Mouse (Mus musculus): ENCODE results near the gene Vwa5b2. TPM values are rescaled to one million over a fixed set of nuclear protein-coding genes. Genes with fewer than 3 reads are reported as not detected.

The Vwa5b2 gene
- polyA plus RNA-seq (2015; fragmentation: Nextera tagmentation; extraction: Ambion mirVana) = 54.5 and 66.7 TPM in 2 replicates

DNA sequence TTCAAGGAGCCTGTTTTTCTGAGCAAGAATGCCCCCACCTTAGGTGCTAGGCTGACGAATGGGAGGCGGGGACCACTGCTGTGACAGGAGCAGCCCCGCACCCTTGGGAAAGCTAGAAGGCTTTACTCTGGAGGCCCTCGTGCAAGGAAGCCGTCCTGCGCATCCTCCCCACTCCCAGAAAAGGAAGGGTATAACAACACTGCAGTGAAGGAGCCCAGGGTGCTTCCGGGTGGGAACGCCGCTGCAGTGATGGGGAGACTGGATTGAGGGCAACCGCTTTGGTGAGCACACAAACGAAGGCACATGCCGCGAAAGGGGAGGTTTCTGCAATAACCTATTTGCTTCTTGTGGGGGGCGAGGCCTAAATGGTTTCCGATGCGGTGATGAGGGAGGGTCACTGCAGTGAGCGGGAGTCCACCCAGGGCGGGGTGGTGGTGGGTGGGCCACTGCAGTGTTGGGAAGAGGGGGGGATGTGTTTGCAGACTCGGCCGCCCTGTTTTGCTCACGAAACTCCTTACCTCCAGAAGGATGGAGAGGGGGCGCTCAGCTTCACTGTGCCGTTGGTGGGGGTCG, at the start of gene Vwa5b2:
Gene Vwa5b2, plus strand, starts transcription at position 106 of the 573 bp plus-strand sequence.

DNA sequence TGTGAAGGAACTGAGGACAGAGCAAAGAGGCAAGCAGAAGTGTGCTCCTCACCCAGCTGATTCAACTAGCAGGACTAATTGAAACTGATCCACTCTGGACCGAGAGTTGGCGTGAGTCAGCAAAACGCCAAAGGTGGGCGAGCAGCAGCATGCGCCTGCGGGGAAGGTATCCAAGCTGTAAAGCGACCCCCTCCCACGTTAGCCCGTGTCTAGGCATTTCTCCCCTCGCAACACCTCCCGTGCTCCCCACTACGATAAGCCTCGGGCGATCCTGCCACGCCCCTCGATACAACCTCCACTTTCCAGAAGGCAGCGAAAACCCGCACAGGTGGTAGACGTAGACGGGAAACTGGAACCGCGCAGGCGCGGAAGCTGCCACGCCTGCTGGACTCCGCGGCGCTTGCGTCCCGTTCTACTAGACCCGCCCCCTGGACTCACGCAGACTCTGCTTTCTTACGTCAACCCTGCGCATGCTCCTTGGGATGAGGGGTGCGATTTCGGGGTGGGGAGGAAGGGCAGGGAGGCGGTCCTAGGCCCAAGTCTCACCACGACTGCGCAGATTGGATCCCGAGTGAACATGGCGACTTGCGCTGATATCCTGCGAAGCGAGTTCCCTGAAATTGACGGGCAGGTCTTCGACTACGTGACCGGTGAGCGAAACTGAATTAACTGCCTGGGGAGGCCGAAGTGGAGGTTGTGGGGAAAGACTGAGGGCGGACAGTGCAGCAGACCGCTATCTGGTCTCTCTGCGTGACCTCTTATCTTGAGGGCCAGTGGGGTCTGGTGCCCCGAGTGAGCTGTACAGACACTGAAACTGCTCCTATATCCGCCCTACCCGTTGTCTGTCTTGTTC, 40.9 kb upstream of the Vwa5b2 start, which contains the start of gene Abcf3:
Gene Abcf3, plus strand, starts transcription at position 482 of the 853 bp plus-strand sequence.

DNA sequence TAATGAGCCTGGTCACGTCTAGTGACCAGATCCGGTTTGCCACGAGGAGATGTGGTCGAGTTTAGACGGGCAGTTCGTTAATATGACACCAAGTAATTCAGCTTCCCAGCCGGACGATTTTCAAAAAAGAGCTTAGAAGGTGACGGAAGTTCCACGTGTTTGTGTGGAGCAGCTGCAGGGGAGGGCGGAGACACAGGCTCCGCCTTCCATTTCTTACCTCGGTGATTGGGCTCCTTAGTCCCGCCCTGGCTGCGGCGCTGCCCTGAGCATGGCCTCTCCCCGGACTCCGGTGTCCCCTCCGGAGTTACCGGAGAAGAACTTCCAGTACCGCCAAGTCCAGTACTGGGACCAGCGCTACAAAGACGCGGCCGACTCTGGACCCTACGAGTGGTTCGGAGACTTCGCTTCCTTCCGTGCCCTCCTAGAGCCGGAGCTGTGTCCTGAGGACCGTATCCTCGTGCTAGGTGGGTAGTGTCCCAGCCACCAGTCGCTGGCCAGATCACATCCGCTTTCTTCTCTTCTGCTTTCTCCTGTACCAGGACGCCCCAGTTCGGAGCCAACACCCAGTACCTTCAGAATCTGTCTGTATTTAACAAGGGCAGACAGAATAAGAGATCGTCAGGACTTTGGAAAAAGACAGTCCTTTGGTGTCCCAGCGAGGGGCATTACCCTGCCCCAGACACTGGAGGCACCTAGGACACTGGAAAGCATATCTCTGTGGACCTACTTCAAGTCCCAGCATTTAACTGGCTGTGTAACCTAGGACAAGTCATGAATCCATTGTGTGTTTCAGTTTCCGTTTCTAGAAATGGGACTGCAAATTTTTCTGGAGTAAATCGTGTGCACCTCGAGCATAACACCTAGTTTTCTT, 22.3 kb downstream of the Vwa5b2 start, which contains the start of the genes Eef1akmt4, Gm49333 and Alg3:
Gene Eef1akmt4, plus strand, starts transcription at position 237 of the 871 bp plus-strand sequence.
Gene Gm49333, plus strand, starts transcription at position 254 of the 871 bp plus-strand sequence.
Gene Alg3, minus strand, starts transcription at position 379 of the 871 bp plus-strand sequence.

DNA sequence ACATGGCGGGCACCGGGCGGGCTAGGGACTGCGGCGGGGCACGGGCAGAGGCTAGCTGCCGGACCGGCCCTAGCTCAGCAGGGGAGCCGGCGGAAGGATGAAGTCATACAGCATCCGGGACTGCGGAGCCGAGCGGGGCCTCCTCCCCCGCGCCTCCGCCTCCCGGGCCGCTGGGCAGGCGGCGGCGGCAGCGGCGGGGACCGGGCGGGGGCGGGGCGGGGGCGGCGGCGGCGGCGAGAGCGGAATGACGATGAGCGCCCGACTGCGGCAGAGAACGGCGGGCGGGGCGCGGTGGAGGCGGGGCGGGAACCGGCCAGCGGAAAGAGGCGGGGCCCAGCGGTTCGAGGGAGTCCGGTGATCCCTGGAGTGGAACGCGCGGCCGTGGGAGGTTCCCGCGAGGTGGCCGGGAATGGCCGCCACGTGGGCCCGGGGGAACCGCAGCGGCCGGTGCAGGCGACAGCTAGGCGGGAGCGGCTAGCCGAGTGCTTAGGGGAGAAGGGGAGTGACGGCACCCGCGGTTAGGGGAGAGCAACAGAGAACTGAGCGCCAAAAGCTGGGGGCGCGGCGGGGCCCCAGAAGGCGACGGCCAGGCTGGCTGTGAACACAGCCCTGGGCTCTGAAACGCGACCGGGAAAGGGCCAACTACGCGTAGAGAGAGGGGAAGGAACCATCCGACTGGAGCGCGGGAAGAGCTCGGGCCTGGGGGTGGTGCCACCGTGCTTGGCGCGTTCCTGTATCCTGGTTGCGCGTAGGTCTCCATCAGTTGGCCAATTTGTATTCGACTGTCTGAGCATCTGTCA, 32.1 kb downstream of the Vwa5b2 start, which contains the start of gene Camk2n2:
Gene Camk2n2, minus strand, starts transcription at position 97 of the 800 bp plus-strand sequence.

DNA sequence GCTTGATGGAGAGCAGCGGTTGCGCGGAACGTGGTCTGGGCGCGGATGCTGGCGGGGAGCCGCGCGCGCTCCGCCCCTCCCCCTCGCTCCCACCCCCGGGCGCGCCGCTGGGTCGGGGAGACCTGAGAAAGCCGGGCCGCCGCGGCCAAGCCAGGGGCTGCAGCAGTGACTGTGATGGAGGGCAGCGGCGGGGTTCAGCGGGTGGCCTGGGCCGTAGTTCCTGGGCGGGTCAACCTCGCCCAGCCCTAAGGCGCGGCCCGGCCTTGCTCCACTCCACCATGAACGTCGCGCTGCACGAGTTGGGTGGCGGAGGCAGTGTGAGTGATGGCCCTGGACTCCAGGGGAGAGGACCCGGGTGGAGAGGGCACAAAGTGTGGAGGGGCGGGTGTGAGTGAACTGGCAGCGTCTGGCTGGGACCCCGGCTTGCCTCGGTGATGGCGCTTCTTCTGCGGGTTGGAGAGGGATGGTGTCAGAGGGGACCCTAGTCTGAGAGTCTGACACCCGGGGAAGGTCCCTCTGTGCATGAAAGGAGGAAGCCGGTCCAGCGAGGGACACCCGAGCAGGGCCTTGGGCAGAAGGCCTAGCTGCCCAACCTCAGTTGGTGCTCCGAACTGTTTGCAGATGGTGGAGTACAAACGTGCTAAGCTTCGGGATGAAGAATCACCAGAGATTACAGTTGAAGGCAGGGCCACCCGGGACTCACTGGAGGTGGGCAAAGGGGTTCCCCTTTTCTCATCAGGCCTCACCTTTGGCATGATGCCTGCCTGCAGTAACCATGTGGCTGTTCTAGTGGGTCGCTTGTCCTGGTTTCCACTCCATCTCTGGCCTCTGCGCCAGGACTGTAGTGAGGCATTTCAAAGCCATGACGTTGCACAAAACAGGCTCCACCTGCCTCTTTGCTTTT, 40.7 kb downstream of the Vwa5b2 start, which contains the start of gene Ece2:
Gene Ece2, plus strand, starts transcription at position 98 of the 904 bp plus-strand sequence.

DNA sequence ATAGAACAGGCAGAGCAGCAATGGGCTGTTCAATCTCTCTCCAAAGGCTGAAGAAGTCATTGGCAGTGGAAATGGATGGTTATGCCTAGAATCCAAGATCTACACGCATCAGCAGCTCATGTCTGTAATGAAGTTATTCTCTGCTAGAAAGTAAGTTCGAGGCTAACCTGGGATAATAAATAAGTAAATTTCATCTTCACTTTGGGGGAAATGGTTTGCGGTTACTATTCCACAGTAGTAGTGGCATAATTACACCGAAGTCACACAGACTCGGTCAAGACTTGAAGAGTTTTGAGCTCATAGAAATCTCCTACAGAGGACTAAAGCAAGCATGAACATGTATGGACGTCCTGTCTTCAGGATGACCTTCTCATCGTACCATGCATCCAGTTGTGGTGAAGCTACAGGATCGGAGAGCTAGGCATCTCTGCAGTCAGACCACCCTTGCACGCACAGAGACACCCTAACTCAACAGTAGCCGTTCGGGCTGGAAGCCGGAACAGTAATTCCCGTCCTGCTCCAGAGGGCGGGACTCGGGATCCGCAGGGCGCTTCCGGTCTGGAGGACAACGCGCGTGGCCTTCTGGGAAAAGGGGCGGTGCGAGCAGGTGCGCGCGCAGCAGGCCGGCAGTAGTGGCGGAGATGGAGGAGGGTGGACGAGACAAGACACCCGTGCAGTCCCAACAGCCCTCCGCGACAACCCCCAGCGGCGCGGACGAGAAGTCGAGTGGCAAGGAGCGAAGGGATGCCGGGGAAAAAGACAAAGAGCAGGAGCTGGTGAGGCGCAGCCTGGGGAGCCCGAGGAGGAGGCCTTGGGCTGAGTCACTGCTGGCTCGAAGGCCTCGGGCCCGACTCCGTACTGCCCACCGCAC, 62.0 kb downstream of the Vwa5b2 start, which contains the start of gene Psmd2:
Gene Psmd2, plus strand, starts transcription at position 577 of the 871 bp plus-strand sequence.

MicroRNAs encoded within 50 kb of the gene (microRNA counts, 519-probe panel; counts per million panel counts)
- microRNA mmu-miR-1224 = 4,082 counts per million, percentile 35 among the panel's probes with 10 or more counts

Small RNA genes within 50 kb of the gene (microRNA-seq; reads per million reads assigned to microRNA genes)
- gene Mir1224 = 227 reads per million, percentile 55 among the genes with 10 or more reads in this experiment

Other genes with a start within 250 kb of the Vwa5b2 start
- 62.9 and 82.7 TPM in 2 replicates for gene Abcc5, start 163.1 kb upstream of the Vwa5b2 start, polyA plus RNA-seq (2015; fragmentation: Nextera tagmentation; extraction: Ambion mirVana)
- 88.5 and 88.8 TPM in 2 replicates for gene Eif2b5, start 90.7 kb upstream of the Vwa5b2 start, polyA plus RNA-seq (2015; fragmentation: Nextera tagmentation; extraction: Ambion mirVana)
- 21.3 and 26.8 TPM in 2 replicates for gene Dvl3, start 72.5 kb upstream of the Vwa5b2 start, polyA plus RNA-seq (2015; fragmentation: Nextera tagmentation; extraction: Ambion mirVana)
- gene Ap2m1, start 54.0 kb upstream of the Vwa5b2 start, polyA plus RNA-seq (2015; fragmentation: Nextera tagmentation; extraction: Ambion mirVana) = 1,145 and 1,197 TPM in 2 replicates
- 77.6 and 85.8 TPM in 2 replicates for gene Abcf3, start 40.9 kb upstream of the Vwa5b2 start, polyA plus RNA-seq (2015; fragmentation: Nextera tagmentation; extraction: Ambion mirVana)
- gene Eef1akmt4, start 22.1 kb downstream of the Vwa5b2 start, polyA plus RNA-seq (2015; fragmentation: Nextera tagmentation; extraction: Ambion mirVana) = 5.4 and 5.9 TPM in 2 replicates
- gene Gm49333, start 22.1 kb downstream of the Vwa5b2 start, polyA plus RNA-seq (2015; fragmentation: Nextera tagmentation; extraction: Ambion mirVana) = 0.21 TPM in 1 of 2 replicates, not detected in the other
- gene Alg3, start 22.3 kb downstream of the Vwa5b2 start, polyA plus RNA-seq (2015; fragmentation: Nextera tagmentation; extraction: Ambion mirVana) = 34.5 and 40.8 TPM in 2 replicates
- 126 and 143 TPM in 2 replicates for gene Camk2n2, start 31.8 kb downstream of the Vwa5b2 start, polyA plus RNA-seq (2015; fragmentation: Nextera tagmentation; extraction: Ambion mirVana)
- gene Ece2, start 40.4 kb downstream of the Vwa5b2 start, polyA plus RNA-seq (2015; fragmentation: Nextera tagmentation; extraction: Ambion mirVana) = 14.8 and 20.3 TPM in 2 replicates
- 259 and 279 TPM in 2 replicates for gene Psmd2, start 62.2 kb downstream of the Vwa5b2 start, polyA plus RNA-seq (2015; fragmentation: Nextera tagmentation; extraction: Ambion mirVana)
- gene Eif4g1, start 78.8 kb downstream of the Vwa5b2 start, polyA plus RNA-seq (2015; fragmentation: Nextera tagmentation; extraction: Ambion mirVana) = 129 and 138 TPM in 2 replicates
- gene Fam131a, start 103.8 kb downstream of the Vwa5b2 start, polyA plus RNA-seq (2015; fragmentation: Nextera tagmentation; extraction: Ambion mirVana) = 56.4 and 63.2 TPM in 2 replicates
- gene Polr2h, start 128.2 kb downstream of the Vwa5b2 start, polyA plus RNA-seq (2015; fragmentation: Nextera tagmentation; extraction: Ambion mirVana) = 95.0 and 97.8 TPM in 2 replicates
- gene Clcn2, start 128.3 kb downstream of the Vwa5b2 start, polyA plus RNA-seq (2015; fragmentation: Nextera tagmentation; extraction: Ambion mirVana) = 29.6 and 31.2 TPM in 2 replicates
- gene Chrd, start 143.7 kb downstream of the Vwa5b2 start, polyA plus RNA-seq (2015; fragmentation: Nextera tagmentation; extraction: Ambion mirVana) = 5.7 TPM in 2 replicates
- 0.77 and 0.92 TPM in 2 replicates for gene Thpo, start 145.0 kb downstream of the Vwa5b2 start, polyA plus RNA-seq (2015; fragmentation: Nextera tagmentation; extraction: Ambion mirVana)